Mouse (Mus musculus): ENCODE measurements around the gene Slc22a23.

DNA sequence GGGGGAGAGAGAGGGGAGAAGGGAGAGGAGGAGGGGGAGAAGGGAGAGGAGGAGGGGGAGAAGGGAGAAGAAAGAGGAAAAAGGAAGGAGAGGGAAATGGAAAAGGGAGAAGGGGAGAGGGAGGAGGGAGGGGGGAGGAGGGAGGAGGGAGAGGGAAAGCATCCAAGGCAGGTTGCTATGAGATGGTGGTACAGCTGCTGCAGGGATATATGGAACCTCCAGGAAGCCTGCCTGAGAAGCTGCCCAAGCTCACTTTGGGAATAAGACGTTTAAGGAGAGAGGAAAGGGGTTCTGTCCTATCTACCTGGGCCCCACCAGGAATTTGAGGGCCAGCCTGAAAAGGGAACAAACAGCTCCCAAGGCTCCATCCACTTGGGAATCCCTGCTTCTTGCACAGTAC, 118.0 kb downstream of the Slc22a23 start:
- TF ChIP-seq ZC3H11A (IDR thresholded peaks at IDR 0.05; ENCODE audit: borderline replicate concordance, low read depth, low read length) (no peak), ZNF384 (IDR thresholded peaks at IDR 0.05; ENCODE audit: low read depth, low read length) (no peak), HCFC1 (IDR thresholded peaks at IDR 0.05; ENCODE audit: borderline replicate concordance, insufficient read depth, low read length) (no peak), MAFK (IDR thresholded peaks at IDR 0.05; ENCODE audit: insufficient read depth, low read depth, low read length) (no peak), CHD2 (IDR thresholded peaks at IDR 0.05; ENCODE audit: low read depth, low read length) (no peak)

Measured in ES-E14 (cell line).